Mouse (Mus musculus): Measurements from ENCODE around the gene Icmt. TPM values are rescaled to one million over a fixed set of nuclear protein-coding genes. Genes with fewer than 3 reads are reported as not detected.

Icmt gene
- polyA plus RNA-seq, 2 experiments, result 6.5 to 7.0 TPM

DNA sequence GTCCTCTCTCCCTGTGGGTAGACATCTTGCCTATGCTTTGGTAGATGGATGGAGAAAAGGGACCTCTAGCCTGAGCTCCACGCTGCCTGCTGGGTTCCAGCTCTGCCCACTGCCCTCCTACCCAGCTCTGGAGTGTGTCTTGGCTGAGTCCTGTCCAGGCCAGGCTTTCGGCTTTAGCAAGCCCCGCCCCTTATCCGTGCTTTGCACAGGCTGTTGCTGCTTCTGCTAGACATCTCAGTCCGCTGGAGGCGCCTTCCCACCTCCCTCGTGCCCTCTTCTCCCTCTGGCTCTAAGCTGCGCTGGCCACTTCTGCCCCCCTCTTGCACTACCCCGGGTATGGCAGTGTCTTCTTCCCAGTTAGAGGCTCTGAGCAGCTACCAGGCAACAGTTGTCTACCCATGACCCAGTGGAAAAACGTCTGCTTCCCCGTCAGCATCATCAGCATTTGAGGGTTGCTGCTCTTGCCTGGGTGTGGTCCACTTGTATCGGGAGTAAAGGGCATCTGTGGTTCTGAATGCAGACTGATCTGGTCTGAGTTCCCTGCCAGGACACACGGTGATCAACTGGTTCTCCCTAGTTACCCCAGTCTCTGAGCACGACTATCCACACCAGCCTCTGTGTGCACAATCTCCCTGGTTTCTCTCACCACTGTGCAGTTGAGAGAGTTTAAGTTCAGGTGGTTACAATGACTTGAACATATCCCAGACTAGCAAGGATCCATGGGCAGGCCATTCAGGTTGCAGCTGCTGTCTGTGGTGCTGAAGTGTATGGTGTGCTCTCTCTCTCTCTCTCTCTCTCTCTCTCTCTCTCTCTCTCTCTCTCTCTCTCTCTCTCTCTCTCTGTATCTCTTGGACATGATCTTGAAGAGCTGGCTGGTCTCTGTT lies 54.6 kb downstream of the Icmt start:
- Histone ChIP-seq H3K36me3 (replicated peaks; ENCODE audit: control insufficient read depth, insufficient read depth, low read depth) (no peaks in the 10 kb centered on the region), H3K4me3 (ENCODE audit: insufficient read depth in 1 of 2, low read depth in 2 of 2, low read length in 2 of 2) (no peak overlapping the region), H3K4me1 (replicated peaks; ENCODE audit: control insufficient read depth in 2 of 2, insufficient read depth in 2 of 2, low read length in 1 of 2) (peaks cover 0 to 3% of the 10 kb centered on the region in 2 experiments; a peak in 1 of 4 replicates), H3K27ac (no peak overlapping the region), H3K4me2 (ENCODE audit: low read depth) (no peak overlapping the region), H3K9ac (replicated peaks) (no peak overlapping the region), H3K27me3 (ENCODE audit: control insufficient read depth, insufficient read depth, low read length) (peaks cover 4% of the 10 kb centered on the region; the same call in 1 of the 2 replicates), H3K9me3 (ENCODE audit: control insufficient read depth, low read length) (no peaks in the 10 kb centered on the region)
- TF ChIP-seq EP300 (IDR thresholded peaks at IDR 0.05; ENCODE audit: low read depth) (no peak), CTCF (IDR thresholded peaks at IDR 0.05; ENCODE audit: low read depth) (no peak)
- ATAC-seq (ENCODE audit: insufficient read depth) (no peak), DNase-seq (ENCODE audit: low read depth in 3 of 3, low spot score in 3 of 3) (no peak)
- WGBS (ENCODE audit: insufficient replicate concordance), result 11% methylated on average over 14 of the region's 14 CpGs

DNA sequence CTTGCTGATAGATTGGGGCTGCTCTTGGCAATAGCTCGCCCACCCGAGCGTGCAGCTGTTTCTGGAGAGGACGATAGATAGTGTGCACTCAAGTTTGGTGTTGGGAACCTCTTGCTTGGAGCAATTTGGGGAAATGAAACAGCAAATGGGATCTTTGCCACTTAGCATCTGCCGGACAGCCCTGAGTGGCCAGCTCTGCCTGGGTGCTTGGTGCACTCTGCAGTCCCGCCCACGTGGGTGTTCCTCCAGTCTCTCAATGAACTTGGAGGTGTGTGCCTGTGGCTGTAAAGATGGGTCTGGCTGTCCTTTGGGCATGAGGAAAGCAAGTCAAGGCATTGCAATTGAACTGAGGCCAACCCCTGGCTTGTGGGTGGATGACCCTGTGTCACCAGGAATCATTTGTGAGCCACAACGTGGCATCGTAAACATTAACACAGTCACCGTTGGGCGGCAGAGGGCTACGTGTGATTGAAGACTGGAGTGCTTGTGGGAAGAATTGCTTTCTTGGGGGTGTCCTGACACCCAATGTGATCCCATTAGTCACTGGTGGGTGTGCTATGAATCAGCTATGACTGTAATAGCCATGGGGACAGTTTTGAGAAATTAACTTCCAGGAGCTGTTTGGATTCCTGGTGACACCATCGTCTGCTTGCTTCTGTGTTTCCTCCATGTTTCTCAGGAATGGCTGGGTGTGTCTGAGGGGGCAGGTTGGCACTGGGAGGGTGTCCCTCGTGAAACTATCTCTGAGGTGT lies 57.0 kb downstream of the Icmt start:
- no peak overlapping the region for H3K9ac ChIP-seq (replicated peaks)
- 66% methylated on average over 14 of the region's 14 CpGs for WGBS (ENCODE audit: insufficient replicate concordance)
- ATAC-seq (ENCODE audit: insufficient read depth) (no peak), DNase-seq (ENCODE audit: low read depth in 3 of 3, low spot score in 3 of 3) (no peak)
- H3K36me3 ChIP-seq (replicated peaks; ENCODE audit: control insufficient read depth, insufficient read depth, low read depth), result no peaks in the 10 kb centered on the region
- H3K4me3 ChIP-seq (ENCODE audit: insufficient read depth in 1 of 2, low read depth in 2 of 2, low read length in 2 of 2), result no peak overlapping the region
- no peak overlapping the region for H3K4me2 ChIP-seq (ENCODE audit: low read depth)
- no peaks in the 10 kb centered on the region for H3K4me1 ChIP-seq (replicated peaks; ENCODE audit: control insufficient read depth in 2 of 2, insufficient read depth in 2 of 2, low read length in 1 of 2)
- peaks cover 4% of the 10 kb centered on the region; the same call in 1 of the 2 replicates for H3K27me3 ChIP-seq (ENCODE audit: control insufficient read depth, insufficient read depth, low read length)
- H3K27ac ChIP-seq, result no peak overlapping the region
- H3K9me3 ChIP-seq (ENCODE audit: control insufficient read depth, low read length), result no peaks in the 10 kb centered on the region
- no peak for TF ChIP-seq EP300 (IDR thresholded peaks at IDR 0.05; ENCODE audit: low read depth)
- no peak for TF ChIP-seq CTCF (IDR thresholded peaks at IDR 0.05; ENCODE audit: low read depth)

DNA sequence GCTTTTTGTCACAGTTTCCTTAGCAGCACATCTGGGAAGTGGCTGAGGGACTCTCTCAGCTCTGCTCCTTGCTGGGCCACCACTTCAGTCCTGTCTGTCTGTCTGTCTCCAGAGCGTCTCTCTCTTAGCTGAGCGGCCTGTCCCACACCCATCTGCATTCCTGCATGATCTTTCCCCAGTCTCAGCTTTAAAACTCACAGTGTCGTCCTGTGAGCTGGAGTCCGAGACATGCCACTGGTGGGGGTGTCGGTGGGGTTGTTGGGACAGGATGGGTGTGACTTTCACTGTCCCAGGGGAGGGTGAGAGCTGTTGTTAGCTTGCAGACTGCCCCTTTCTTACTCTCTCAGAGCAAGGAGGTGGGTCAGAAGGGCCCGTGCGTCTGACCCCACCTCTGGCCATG lies 58.6 kb downstream of the Icmt start:
- Histone ChIP-seq H3K9me3 (ENCODE audit: control insufficient read depth, low read length) (no peaks in the 10 kb centered on the region), H3K4me1 (replicated peaks; ENCODE audit: control insufficient read depth in 2 of 2, insufficient read depth in 2 of 2, low read length in 1 of 2) (no peaks in the 10 kb centered on the region), H3K36me3 (replicated peaks; ENCODE audit: control insufficient read depth, insufficient read depth, low read depth) (no peaks in the 10 kb centered on the region), H3K9ac (replicated peaks) (no peak overlapping the region), H3K27ac (no peak overlapping the region), H3K4me2 (ENCODE audit: low read depth) (no peak overlapping the region), H3K27me3 (ENCODE audit: control insufficient read depth, insufficient read depth, low read length) (no peaks in the 10 kb centered on the region), H3K4me3 (ENCODE audit: insufficient read depth in 1 of 2, low read depth in 2 of 2, low read length in 2 of 2) (no peak overlapping the region)
- 56% methylated on average over 7 of the region's 7 CpGs for WGBS (ENCODE audit: insufficient replicate concordance)
- ATAC-seq (ENCODE audit: insufficient read depth) (no peak), DNase-seq (ENCODE audit: low read depth in 3 of 3, low spot score in 3 of 3) (no peak)
- no peak for TF ChIP-seq CTCF (IDR thresholded peaks at IDR 0.05; ENCODE audit: low read depth)
- TF ChIP-seq EP300 (IDR thresholded peaks at IDR 0.05; ENCODE audit: low read depth), result no peak

Other genes starting within 250 kb of the Icmt start
- 4.5 and 4.7 TPM in 2 replicates for gene Plekhg5, start 224.7 kb upstream of the Icmt start, polyA plus RNA-seq (2012; rRNA removed)
- gene Plekhg5, start 224.7 kb upstream of the Icmt start, polyA plus RNA-seq (2014; fragmentation: Nextera tagmentation; extraction: Ambion mirVana), result 2.6 and 4.8 TPM in 2 replicates
- 0.68 and 0.93 TPM in 2 replicates for gene Tnfrsf25, start 181.3 kb upstream of the Icmt start, polyA plus RNA-seq (2012; rRNA removed)
- 0.15 and 0.16 TPM in 2 replicates for gene Tnfrsf25, start 181.3 kb upstream of the Icmt start, polyA plus RNA-seq (2014; fragmentation: Nextera tagmentation; extraction: Ambion mirVana)
- gene Espn, start 144.9 kb upstream of the Icmt start, polyA plus RNA-seq (2012; rRNA removed), result 1.2 and 1.5 TPM in 2 replicates
- 1.2 and 1.9 TPM in 2 replicates for gene Espn, start 144.9 kb upstream of the Icmt start, polyA plus RNA-seq (2014; fragmentation: Nextera tagmentation; extraction: Ambion mirVana)
- gene Hes2, start 138.4 kb upstream of the Icmt start, polyA plus RNA-seq (2012; rRNA removed), result 0.01 and 0.02 TPM in 2 replicates
- 0.05 TPM in 1 of 2 replicates, not detected in the other for gene Hes2, start 138.4 kb upstream of the Icmt start, polyA plus RNA-seq (2014; fragmentation: Nextera tagmentation; extraction: Ambion mirVana)
- 10.8 and 12.5 TPM in 2 replicates for gene Acot7, start 119.1 kb upstream of the Icmt start, polyA plus RNA-seq (2012; rRNA removed)
- gene Acot7, start 119.1 kb upstream of the Icmt start, polyA plus RNA-seq (2014; fragmentation: Nextera tagmentation; extraction: Ambion mirVana), result 12.2 and 13.0 TPM in 2 replicates
- 1.1 and 1.2 TPM in 2 replicates for gene Gpr153, start 23.0 kb upstream of the Icmt start, polyA plus RNA-seq (2012; rRNA removed)
- gene Gpr153, start 23.0 kb upstream of the Icmt start, polyA plus RNA-seq (2014; fragmentation: Nextera tagmentation; extraction: Ambion mirVana), result 0.58 and 0.59 TPM in 2 replicates
- not detected in 2 replicates for gene Hes3, start 5.6 kb upstream of the Icmt start, polyA plus RNA-seq (2012; rRNA removed)
- not detected in 2 replicates for gene Hes3, start 5.6 kb upstream of the Icmt start, polyA plus RNA-seq (2014; fragmentation: Nextera tagmentation; extraction: Ambion mirVana)
- 0.16 and 0.18 TPM in 2 replicates for gene Rnf207, start 21.8 kb downstream of the Icmt start, polyA plus RNA-seq (2012; rRNA removed)
- gene Rnf207, start 21.8 kb downstream of the Icmt start, polyA plus RNA-seq (2014; fragmentation: Nextera tagmentation; extraction: Ambion mirVana), result 0.04 TPM in 1 of 2 replicates, not detected in the other
- 163 and 443 TPM in 2 replicates for gene Rpl22, start 28.5 kb downstream of the Icmt start, polyA plus RNA-seq (2012; rRNA removed)
- gene Rpl22, start 28.5 kb downstream of the Icmt start, polyA plus RNA-seq (2014; fragmentation: Nextera tagmentation; extraction: Ambion mirVana), result 298 and 303 TPM in 2 replicates
- gene Chd5, start 41.4 kb downstream of the Icmt start, polyA plus RNA-seq (2012; rRNA removed), result 0.09 TPM in 2 replicates
- 0.18 TPM in 1 of 2 replicates, not detected in the other for gene Chd5, start 41.4 kb downstream of the Icmt start, polyA plus RNA-seq (2014; fragmentation: Nextera tagmentation; extraction: Ambion mirVana)
- gene Nphp4, start 179.5 kb downstream of the Icmt start, polyA plus RNA-seq (2012; rRNA removed), result 0.11 and 0.13 TPM in 2 replicates
- 0.24 TPM in 1 of 2 replicates, not detected in the other for gene Nphp4, start 179.5 kb downstream of the Icmt start, polyA plus RNA-seq (2014; fragmentation: Nextera tagmentation; extraction: Ambion mirVana)
- 3.2 and 3.3 TPM in 2 replicates for gene Kcnab2, start 180.6 kb downstream of the Icmt start, polyA plus RNA-seq (2012; rRNA removed)
- gene Kcnab2, start 180.6 kb downstream of the Icmt start, polyA plus RNA-seq (2014; fragmentation: Nextera tagmentation; extraction: Ambion mirVana), result 5.9 and 6.3 TPM in 2 replicates

Measured in liver, embryonic 14.5 days (tissue).